In genomic region chr8:110166270-110166669, GRCm38 (mm10) we compare ENCODE assay signal across 1 mouse cellular context.
A peak's percentile ranks its signal among the peaks of the same experiment; 100 is the strongest.
TF ChIP-seq lines count a peak whose summit lies in the region.

No protein-coding gene starts in this region.

TF ChIP-seq in CH12.LX, 34 proteins besides CTCF, POLR2A, EP300 and RAD21:
- TF ChIP-seq ZMIZ1 (IDR thresholded peaks at IDR 0.05; ENCODE audit: low read depth, low read length) (no peak), ELF1 (IDR thresholded peaks at IDR 0.05; ENCODE audit: low read depth, low read length) (no peak), ZNF384 (IDR thresholded peaks at IDR 0.05; ENCODE audit: low read depth, low read length) (no peak), IRF4 (IDR thresholded peaks at IDR 0.05; ENCODE audit: low read depth, low read length) (peak; percentile 56), BHLHE40 (IDR thresholded peaks at IDR 0.05; ENCODE audit: low read depth, low read length) (0 out of 2 replicates have a peak, but pooled peaks have one; percentile 23), MAFK (IDR thresholded peaks at IDR 0.05; ENCODE audit: insufficient replicate concordance, low read length) (peak; percentile 16; the same call in 1 of the 2 replicates), NELFE (IDR thresholded peaks at IDR 0.05; ENCODE audit: low read depth, low read length) (no peak), ETS1 (conservative IDR thresholded peaks at IDR 0.05; ENCODE audit: low read depth, low read length) (peak; percentile 43)
TF ChIP-seq in CH12.LX: peak in this region for 4.
